Mouse (Mus musculus) urinary bladder, adult 2 months (tissue): ENCODE measurements around the gene Mical2. TPM values are rescaled to one million over a fixed set of nuclear protein-coding genes. Genes with fewer than 3 reads are reported as not detected.

Experiments
- DNase-seq: peaks from one replicate; pipeline ENCODE4 v3.0.0; 2022; ENCODE audit warnings: low spot score
- polyA plus RNA-seq: library from polyadenylated mRNA; depleted of rRNA; stranded (reverse); fragments of >200 nt; gene quantifications from 2 replicates; pipeline ENCODE4 v1.2.3, GENCODE M21; 2012; rRNA removed

The Mical2 gene
- 22.9 and 26.8 TPM in 2 replicates for polyA plus RNA-seq

DNA sequence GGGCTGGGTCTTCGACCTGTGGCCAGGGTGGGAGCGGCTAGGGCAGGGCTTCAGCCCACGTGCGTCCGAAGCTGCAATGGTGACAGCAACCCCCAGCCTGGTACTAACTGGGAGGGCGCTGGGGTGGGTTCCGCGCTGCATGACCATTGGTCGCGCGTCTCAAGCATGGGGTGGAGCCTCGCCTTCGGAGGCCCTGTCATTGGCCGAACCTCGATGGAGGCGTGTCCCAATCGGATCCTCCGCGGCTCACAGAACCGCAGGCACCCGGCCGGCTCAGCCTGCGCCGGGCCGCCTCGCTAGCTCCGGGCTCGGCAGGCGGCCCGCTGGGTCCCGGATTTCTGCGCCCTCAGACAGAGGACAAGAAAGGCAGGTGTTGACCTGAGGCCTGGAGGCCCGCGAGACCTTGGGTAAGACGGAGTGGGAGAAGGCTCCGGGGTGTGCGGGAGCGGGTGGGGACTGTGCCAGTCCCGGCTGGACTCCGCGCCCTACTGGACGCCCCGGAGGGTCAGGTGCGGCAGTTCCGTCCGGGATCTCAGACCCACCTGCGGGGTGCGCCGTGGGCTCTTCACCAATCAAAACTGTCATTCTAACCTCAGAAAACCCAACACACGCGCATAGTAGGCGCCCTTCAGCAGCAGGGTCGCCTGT is at the start of gene Mical2:
TSS of gene Mical2 (plus strand) at position 242 of the 648 bp plus-strand sequence.
- DNase-seq, result peak; percentile 74

DNA sequence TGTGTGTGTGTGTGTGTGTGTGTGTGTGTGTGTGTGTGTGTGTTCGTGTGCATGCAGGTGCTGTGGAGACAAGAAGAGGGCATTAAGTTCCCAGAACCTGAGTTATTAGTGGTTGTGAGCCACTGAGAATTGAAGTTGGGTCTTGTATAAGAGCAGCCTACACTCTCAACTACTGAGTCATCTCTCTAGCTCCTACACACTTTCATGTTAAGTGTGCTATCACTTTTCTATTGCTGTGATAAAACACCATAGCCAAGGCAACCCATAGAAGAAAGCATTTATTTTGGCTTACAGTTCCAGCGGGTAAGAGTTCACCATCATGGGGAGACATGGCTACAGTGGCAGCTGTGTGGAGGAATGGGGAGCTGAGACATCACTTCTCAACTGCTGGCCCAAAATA is 49.0 kb upstream of the Mical2 start:
- DNase-seq, result no peak

DNA sequence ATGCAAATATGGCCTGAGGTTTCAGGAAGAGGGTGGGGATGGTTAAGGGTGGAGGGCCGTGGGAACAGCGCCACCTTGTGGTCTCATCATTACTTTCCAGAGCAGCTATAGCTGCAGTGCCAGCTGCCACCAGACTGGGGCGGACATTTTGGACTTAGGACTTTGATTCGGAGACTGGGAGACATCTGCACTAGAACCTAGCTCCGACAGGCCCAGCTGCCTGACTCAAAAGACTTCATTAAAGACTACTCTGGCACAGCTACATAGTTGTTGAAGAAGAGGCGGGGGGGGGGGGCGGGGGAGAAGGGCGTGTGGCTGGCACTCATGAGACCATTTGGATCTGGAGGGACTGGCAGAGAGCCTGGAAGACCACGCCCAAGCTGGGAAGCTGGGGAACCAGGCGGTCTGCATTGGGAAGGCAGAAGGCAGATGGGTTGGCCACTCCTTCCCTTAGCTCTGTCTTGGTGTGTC is 45.4 kb upstream of the Mical2 start:
- DNase-seq, result peak; percentile 64

DNA sequence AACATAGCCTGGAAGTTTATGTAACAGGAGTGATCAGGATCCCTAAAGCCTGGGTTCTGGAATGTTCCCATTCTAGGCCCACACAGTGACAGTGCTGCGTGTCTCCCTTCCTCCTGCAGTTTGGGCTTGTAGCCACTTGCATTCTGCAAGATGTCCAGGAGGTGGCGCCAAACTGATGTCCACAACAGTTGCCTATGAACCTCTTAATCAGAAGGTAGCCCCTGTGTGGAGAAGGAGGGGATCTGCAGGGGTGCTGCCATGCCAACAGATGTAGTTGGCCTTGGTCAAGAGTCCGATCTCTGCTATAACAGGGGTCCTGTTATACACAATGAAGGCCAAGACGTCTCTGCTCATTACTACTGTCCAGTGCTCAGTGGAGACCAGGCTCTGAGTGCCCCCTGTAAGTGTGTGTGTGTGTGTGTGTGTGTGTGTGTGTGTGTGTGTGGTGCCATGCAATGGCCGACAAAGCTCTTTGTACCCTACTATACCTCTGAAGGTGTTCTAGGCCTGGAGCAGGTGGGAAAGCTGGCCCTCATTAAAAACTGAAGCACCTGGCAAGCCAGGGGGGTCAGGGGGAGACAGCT is 42.3 kb upstream of the Mical2 start:
- peak; percentile 78 for DNase-seq

DNA sequence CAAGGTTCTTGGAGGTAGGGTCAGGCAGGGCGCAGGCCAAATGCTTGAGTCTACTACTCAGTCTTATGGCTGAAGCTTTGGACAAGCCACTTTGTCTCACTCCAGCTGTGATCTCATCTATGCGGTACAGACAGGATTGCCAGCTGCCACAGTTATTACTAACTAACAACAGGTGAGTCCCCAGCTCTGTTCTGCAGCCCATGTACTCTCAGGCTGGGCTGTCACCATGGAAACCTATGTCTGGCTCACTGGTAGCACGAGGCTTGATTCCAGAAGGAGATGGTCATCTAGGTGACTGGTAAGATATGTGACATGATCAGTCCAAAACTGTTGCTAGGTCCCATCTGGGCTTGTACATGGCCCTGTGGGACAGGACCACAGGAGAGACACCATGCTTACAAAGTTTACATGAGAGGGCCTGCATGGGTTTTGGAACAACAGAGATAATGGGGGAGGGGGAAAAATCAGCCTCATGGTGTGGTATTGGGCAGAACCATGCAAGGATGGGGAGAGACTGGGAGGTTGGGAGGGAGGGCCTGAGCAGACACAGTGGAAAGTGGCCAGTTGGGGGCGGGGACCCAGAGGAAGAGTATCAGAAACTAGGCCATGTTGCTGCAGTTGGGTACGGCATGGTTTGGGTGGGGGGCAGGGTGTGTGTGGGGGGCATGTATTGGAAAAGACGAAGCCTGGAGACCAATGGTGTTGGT is 41.0 kb upstream of the Mical2 start:
- DNase-seq, result no peak

DNA sequence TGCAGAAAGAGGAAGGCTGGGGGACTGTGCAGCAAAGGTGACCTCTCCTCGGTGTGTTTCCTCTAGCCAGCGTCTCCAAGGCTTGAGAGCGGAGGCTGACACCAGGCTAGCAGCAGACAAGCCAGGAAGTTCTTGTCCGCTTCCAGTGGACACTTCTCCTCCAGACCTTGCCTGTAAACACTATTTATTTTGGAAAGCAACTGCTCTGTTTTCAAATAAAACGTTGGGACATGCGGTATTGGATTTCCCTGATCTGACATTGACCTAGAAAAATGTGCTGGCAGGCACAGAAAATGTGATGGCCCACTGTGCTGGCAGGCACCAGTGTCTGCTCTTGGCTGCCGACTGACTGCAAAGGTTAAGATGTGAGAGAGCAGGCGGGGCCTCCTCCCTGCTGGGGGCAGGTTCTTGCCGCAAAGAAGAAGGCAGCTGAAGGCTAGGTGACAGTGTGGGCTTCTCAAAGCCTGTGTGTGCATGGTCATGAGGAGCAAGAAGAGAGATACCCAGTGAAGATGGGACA is 40.4 kb upstream of the Mical2 start:
- no peak for DNase-seq

DNA sequence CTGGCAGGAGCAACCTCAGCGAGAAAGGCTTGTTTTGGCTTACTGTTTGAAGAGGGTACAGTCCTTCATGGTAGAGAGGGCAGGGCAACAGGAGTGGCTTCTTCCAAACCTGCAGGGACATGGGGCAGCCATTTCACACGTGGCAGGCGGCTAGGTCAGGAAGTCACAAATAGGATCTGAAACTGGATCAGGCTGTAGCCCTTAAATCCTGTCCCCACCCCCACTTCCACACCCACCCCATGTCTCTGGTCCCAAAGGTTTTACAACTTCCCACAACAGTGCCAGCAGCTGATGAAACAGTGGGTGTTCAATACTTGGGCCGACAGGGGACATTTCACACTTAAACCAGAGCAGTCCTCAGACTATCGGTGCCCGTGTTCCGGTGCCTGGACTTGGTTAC is 38.8 kb upstream of the Mical2 start:
- DNase-seq, result no peak

DNA sequence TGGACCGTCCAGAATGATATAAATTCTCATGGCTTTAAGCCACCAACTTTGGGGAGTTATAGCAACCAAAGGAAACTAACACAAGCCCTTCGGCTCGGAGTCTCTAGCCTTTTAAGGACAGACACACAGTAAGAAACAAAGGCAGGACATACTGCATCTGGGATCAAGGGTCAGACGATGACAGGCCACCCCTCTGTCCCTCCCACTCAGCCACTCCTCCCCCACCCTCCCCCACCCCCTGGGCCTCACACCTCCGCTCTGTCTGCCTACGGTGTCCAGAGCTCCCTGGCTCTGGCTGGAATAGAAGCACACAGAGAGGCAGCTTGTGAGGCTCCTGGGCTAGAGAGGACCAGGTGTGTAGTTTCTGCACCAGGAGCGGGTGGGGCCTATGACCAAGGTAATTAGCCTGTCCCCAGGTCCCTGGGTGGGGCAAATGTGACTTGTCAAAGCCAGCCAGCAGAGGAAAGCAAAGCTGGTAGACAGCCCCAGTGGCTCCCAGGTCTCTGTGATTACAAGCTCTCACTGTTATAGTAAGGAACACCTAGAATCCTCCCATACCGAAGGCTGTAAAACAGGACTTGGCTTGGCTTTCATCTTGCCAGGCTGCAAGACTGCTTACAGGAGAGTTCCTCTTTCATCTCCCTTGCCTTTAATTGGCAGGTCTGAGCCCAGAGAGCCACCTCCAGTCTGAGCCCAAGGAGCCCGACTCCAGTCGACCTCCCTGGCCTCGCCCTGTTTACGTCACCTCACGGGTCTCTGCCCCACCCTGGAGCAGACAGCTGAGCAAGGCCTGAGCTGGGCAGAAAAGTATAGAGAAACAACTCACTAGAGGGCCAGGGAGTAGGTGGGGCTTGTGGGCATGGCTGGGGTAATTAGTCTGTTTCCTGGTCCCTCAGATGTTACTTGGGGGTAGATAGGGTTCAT is 37.9 kb upstream of the Mical2 start:
- DNase-seq, result no peak

DNA sequence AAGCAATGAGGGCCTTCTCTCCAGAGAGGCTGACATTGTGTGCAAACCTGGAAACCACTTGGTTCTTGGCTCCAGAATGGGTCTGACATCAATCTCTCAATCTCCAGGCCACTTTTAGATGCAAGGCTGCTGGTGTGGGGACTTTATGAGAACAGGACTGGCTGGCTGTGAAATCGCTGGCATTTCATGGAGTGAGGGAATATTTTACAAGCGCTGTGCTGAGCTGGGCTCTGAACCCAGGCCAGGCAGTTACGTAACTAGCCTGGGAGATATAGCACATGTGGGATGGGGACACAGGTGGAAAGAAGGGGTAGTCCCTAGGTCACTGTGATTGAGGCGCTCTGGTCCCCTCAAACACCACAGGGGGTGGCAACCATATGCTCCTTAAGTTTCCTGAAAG is 33.4 kb upstream of the Mical2 start:
- DNase-seq, result no peak

DNA sequence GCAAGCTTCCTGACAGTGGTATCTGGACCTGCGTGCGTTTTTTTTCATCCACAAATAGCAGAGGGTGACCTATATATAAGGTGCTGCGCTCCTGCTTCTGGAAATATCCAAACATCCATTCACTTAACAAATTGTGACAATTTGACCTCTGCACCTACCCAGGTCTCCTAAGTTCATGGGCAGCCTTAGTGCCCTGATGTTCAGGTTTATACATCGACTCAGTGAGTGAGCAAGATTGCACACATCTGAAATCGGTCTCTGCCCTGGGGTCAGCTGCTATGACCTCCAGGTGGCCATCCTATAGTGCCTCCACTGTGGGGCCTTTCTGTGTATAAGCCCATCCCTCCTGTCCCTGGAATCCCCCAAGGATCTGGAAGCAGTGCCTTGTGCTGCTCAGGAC is 32.9 kb upstream of the Mical2 start:
- DNase-seq, result no peak

DNA sequence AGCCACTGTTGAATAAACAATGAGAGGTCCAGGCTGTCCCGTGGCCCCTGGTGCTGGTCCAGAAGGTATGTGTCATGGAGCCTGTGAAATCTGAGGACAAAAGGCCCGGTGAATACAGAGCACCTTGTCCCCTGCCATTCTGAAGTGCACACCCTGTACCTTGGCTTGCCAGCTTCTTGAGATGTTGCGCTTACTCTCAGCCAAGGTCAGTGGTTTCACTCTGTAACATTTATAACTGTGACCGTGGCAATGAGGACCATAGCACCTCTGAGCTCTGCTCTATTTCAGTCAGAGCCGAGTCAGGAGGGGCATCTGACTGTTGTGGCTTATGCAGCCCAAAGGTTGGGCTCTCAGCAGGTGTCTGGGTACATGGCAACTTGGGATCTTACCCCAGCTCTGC is 31.4 kb upstream of the Mical2 start:
- no peak for DNase-seq

DNA sequence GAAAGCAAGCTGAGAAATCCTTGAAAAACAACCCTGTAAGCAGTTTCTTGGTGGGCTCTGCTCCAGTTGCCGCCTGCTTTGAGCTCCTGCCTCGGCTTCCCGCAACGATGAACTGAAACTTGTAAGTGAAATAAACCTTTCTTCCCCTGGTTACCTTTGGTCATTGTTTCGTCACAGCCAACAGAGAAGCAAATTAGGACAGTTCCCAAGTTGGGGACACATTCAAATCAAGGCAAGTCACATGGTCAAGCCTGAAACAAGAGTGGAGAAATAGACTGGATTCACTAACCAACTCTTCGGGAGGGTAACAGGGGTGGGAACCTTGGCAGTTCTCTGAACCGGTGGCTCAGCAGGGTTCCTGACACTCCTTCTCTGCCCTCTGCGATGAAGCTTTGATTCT is 28.2 kb upstream of the Mical2 start:
- no peak for DNase-seq

DNA sequence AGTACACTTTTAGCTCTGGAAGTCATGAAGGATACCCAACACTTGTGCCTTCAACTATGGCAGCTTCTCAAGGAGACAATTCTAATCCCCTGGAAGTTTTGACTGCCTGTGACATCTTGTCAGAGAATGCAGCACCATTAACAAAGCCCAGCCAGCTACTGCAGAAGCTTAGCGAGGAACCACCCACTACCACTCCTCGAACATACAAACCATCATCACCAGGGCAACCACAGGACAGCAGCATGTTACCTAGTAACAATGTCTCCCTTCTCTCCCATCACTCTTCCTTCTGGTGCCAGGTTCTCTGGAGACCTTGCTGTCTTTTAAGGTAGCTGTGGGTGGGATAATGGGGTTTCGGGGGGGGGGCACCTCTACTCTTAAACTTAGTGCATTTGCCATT is 26.3 kb upstream of the Mical2 start:
- no peak for DNase-seq

DNA sequence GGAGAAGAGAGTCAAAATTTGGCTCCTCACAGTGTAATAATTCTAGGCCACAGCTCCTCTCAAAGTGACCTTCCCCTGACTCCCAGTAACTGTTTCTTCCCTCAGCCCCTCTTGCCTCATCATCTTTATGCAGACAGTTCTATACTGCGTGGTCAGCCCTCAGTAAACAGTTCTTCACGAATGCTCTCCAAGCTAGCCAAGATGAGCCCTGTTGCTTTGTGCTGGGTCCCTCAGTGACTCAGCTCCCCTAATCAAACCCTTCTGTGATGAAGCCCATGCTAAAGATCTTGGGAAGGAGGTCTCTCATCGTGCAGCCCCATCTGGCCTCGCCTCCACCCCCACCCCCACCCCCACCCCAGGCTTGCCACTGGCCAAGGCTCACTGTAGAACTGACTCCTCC is 24.9 kb upstream of the Mical2 start:
- DNase-seq, result no peak

DNA sequence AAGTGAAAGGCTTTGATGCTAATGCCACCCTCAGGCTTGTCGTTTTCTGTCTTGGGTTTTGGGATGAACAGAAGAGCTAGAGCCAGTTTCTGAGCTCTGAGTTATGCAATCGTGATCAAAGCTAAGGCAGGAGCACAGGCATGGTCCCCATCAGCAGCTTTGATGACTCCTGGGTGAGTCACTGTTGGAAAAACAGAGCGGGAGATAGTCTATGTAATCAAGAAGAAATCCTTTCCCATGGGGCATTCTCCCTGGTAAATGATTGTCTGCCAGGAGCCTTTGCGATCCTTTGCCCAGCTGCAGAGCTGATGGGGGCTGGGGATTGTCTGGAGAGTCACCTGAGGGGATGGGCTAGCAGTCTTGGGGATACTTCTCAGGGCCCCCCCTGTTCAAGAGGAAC is 23.5 kb upstream of the Mical2 start:
- DNase-seq, result no peak

DNA sequence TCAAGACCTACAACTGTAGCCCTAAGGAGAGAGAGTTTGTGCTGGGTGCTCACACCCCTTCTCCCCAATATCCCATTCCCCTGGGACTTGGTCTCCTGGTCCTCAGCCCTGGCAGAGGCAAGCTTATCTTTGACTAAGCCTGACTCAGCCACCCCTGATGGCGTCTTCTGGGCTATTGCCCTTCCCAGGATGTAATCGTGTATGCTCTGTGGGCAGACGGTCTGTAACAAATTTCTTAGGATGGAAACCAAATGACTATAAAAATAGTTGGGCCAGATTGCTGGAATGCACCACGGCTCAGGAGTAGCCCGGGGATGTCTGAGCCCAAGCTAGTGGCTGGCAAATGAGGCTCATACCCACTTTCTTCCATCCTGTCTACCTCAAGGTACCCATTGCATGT is 22.8 kb upstream of the Mical2 start:
- no peak for DNase-seq

DNA sequence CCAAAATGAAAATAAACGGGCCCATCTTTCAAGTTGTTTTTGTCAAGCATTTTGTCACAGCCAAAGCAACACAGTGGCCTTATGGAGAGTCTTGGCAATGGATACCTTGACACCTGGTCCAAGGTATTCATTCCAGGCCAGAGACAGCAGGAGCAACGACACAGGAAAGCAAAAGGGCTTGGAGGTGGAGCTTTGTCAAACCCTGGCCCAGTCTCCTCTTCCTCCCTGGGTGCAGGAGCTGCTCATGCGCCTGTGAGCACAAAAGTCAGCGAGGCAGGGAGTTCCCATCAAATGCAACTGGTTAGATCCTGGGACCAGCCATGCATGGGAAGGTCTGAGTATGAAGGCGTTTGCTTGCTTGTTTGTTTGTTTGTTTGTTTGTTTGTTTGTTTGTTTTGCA is 21.7 kb upstream of the Mical2 start:
- no peak for DNase-seq

DNA sequence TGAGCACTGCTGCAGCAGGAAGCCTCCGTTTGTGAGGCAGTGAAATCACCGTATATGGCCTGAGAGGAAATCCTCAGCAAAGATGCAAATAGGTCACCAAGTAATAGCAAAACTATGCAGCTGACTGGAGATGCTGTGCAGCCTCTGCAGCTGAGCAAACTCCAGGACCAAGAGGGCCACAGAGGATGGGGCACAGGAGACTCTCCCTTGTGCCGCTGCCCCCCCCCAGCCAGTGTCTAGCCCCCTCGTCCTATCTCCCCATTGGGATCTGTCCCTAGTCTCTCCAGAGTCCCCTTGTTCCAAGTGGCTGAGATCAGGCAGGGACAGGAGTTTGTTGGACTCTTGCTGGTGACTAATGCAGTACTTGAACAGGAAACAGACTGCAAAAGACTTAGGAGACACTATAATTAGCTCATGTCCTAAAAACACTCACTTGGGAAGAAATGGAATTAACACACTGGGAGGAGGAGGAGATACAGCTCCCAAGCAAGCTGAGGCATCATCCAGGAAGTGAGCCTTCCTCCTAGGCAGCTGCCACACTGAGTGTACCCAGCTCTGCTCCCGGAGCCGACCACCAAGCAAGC is 21.2 kb upstream of the Mical2 start:
- DNase-seq, result no peak

DNA sequence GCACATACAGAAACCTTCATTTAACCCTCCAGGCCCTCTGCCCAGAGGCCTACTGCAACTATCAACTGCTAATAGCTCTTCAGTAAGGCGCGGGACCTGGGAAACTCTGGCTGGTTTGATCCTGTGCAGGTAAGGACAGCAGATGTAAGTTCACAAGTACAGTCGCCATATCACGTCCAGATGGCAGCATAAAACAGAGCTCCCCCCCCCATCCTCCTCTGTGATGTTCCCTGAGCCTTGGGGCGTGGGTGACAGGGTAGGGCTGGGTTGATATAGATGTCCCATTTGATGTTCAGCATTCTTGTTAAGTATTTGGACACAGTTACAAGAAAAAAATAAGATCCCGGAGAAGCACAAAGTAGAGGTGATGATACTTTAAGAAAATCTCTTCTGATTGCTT is 20.1 kb upstream of the Mical2 start:
- DNase-seq, result no peak

DNA sequence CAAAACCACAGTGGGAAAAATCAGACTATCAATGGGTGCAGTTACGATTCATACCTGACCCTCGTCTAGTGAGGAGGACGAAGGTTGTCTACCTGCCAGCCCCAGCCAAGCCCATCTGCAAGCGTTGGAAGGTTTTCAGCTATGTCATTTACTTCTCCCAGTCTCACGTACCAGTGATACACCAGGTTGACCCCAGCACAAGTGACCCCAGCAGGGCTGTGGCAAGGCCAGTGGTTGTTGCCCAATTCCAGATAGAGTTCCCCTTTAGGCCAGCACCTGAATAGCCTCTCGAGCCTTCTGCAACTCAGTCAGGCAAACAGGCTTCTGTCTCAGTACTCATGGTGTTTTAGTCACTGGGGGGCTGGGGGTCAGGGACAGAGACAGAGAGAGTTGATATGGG is 17.9 kb upstream of the Mical2 start:
- DNase-seq, result no peak

DNA sequence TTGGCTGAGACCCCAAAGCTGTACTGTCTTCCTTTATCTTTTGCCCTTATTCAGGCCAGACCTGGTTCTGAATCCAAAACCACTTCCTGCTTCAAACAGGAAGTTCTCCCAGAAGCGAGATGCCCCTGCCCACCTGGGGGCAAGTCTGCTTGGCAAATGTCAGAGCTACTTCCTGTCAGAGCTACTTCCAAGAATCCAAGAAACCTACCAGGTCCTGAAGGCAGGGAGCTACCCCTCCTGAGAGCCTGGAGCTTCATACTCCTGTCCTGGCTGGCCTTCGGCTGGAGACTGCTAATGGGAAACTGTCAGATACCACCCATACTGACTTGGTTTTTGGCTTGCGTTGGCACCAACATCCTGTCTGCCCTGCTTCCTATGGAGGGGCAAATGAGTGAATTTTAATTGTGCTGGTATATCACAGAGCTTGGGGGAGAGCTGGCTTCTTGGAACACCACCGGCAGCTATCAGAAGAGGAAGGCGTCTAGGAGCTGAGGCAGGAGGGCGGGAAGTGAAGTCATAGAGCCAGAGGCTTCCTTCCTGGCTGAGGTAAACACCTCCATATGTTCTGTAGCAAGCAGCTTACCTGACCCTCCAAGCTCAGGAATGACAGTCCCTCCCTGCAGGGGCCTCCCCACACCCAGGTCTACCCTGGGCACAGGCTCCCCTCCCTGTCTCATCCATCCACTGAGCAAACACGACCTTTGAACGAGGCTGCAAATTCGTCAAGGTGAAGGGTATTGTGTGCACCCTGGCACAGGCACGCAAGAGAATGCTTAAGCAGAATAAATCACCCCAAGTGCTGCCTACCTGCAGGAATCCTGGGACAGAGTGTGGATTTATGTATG is 17.1 kb upstream of the Mical2 start:
- no peak for DNase-seq
